Mouse (Mus musculus) kidney, postnatal 0 days (tissue): Measurements from ENCODE around the gene Slc26a8. TPM values are rescaled to one million over a fixed set of nuclear protein-coding genes. Genes with fewer than 3 reads are reported as not detected.

Experiments
- ATAC-seq: fragments of 200-750 bp; cut with Nextera tagmentation; replicated peaks from 2 replicates; pipeline ENCODE4 v1.8.0; 2017; ENCODE audit warnings: low read depth, moderate number of reproducible peaks, moderate TSS enrichment, moderate library complexity; ENCODE audit not compliant: low FRiP score
- DNase-seq: peaks from one replicate; pipeline ENCODE4 v3.0.0-alpha.2; 2016; ENCODE audit warnings: low spot score
- H3K27ac ChIP-seq: fragments of 300-500 bp; sonication (generic); 2 replicates; pipeline ENCODE4 v1.5.1; 2014; ENCODE audit warnings: mild to moderate bottlenecking
- H3K27me3 ChIP-seq: fragments of 300-500 bp; sonication (generic); 2 replicates; pipeline ENCODE4 v1.6.1; 2014; ENCODE audit warnings: low read length, mixed read lengths; ENCODE audit not compliant: insufficient read depth
- H3K36me3 ChIP-seq: fragments of 300-500 bp; sonication (generic); 2 replicates; pipeline ENCODE4 v1.6.1; 2014; ENCODE audit warnings: low read length, mixed read lengths; ENCODE audit not compliant: insufficient read depth
- H3K4me1 ChIP-seq: fragments of 300-500 bp; sonication (generic); replicated peaks from 2 replicates; pipeline ENCODE4 v1.6.1; 2014; ENCODE audit warnings: antibody characterized with exemption, low read length, mixed read lengths; ENCODE audit not compliant: insufficient read depth
- H3K4me2 ChIP-seq: fragments of 300-500 bp; sonication (generic); 2 replicates; pipeline ENCODE4 v1.6.1; 2014; ENCODE audit warnings: mild to moderate bottlenecking, low read length, moderate library complexity, mixed read lengths
- H3K4me3 ChIP-seq: fragments of 300-500 bp; sonication (generic); replicated peaks from 2 replicates; pipeline ENCODE4 v1.5.1; 2014; ENCODE audit warnings: low read depth, low read length
- H3K9ac ChIP-seq: fragments of 300-500 bp; sonication (generic); 2 replicates; pipeline ENCODE4 v1.6.1; 2014; ENCODE audit warnings: low read depth, low read length
- H3K9me3 ChIP-seq: fragments of 300-500 bp; sonication (generic); replicated peaks from 2 replicates; pipeline ENCODE4 v1.6.1; 2016; ENCODE audit warnings: low read length, inconsistent platforms, mixed read lengths
- CTCF ChIP-seq: IDR thresholded peaks from 2 replicates; pipeline ENCODE4 v1.5.1; 2016; ENCODE audit warnings: antibody characterized with exemption, low read depth, mild to moderate bottlenecking, moderate library complexity
- WGBS: fragments of 180-500 bp; shearing (Covaris S2); extraction: QIAGEN DNeasy Blood & Tissue Kit; methylation state at CpG from one replicate; pipeline ENCODE4 v1.1.7; 2014; 5-methylcytosine and 5-hydroxymethylcytosine counted together
- polyA plus RNA-seq: library from polyadenylated mRNA; unstranded; fragments of >200 nt; fragmentation: Nextera tagmentation; extraction: Ambion mirVana; gene quantifications from 2 replicates; pipeline ENCODE4 v1.2.1, GENCODE M21; 2015

Slc26a8 gene
- polyA plus RNA-seq, 1 experiment from 2014 or later, result 0.76 TPM

DNA sequence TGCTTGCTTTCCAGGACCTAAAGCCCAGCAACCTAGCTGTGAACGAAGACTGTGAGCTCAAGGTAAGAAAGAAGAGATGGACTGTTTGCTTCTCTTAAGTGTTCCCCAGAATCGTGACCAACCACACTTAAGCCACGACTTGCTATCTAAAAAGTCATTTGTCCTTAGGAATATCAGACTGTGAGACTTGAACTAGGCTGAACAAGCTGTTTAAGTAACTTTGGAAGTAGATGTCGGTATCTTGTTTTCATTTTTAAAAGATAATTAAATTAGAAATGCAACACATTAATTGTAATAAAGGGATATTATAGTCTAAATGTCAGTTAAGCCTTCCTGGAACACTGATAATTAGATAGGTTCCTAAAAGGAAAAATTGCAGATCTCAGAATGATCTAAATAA is 35.8 kb upstream of the Slc26a8 start, which contains the start of gene AC170998.1:
Gene AC170998.1 (plus strand): TSS at position 301 of the 400 bp plus-strand sequence.
- 95% methylated on average over 4 of the region's 4 CpGs for WGBS
- Histone ChIP-seq H3K9me3 (no peaks in the 10 kb centered on the region), H3K4me3 (no peak within 1 kb of the TSS), H3K27me3 (no peaks in the 10 kb centered on the region), H3K9ac (no peak within 1 kb of the TSS), H3K4me2 (no peak within 1 kb of the TSS), H3K27ac (no peak within 1 kb of the TSS), H3K4me1 (no peaks in the 10 kb centered on the region), H3K36me3 (peaks cover 45% of the 10 kb centered on the region)
- TF ChIP-seq CTCF, result no peak
- DNase-seq, result no peak
- no peak for ATAC-seq

DNA sequence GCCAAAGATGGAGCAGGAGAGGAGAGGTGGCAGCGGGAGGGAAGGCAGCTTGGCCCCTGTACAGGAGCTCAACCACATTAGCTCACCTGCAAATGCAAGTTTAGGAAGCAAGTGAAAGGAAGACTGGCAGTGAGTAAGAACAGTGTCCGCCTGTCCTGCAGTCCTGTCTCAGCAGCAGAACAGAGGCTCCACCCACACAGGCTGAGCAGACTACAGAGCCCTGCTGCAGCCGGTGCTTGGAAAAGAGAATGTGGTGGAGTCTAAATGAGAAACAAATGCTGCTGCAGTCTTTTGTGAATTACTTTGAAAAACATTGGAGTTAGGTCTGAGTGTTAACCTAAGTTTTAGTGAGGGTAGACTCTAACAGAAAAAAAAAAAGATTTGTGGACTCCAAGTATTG is 27.5 kb upstream of the Slc26a8 start:
- Histone ChIP-seq H3K4me3 (no peak overlapping the region), H3K4me2 (no peak overlapping the region), H3K9ac (no peak overlapping the region), H3K27me3 (no peaks in the 10 kb centered on the region), H3K9me3 (no peaks in the 10 kb centered on the region), H3K36me3 (peaks cover 46% of the 10 kb centered on the region; the same call in 1 of the 2 replicates), H3K4me1 (no peaks in the 10 kb centered on the region), H3K27ac (no peak overlapping the region)
- DNase-seq (no peak), ATAC-seq (no peak)
- WGBS, result 76% methylated on average over 3 of the region's 3 CpGs
- no peak for TF ChIP-seq CTCF

GRCm38 (mm10) chr17:28715832-28716548 is 26.0 kb upstream of the Slc26a8 start:
- 80% methylated on average over 7 of the region's 7 CpGs for WGBS
- DNase-seq, result no peak
- Histone ChIP-seq H3K4me3 (no peak overlapping the region), H3K36me3 (peaks cover 45% of the 10 kb centered on the region; the same call in 1 of the 2 replicates), H3K27me3 (no peaks in the 10 kb centered on the region), H3K9ac (no peak overlapping the region), H3K4me1 (peaks cover 6% of the 10 kb centered on the region; the same call in 1 of the 2 replicates), H3K27ac (no peak overlapping the region), H3K4me2 (no peak overlapping the region), H3K9me3 (no peaks in the 10 kb centered on the region)
- TF ChIP-seq CTCF, result no peak
- no peak for ATAC-seq

GRCm38 (mm10) chr17:28714006-28714405 is 24.0 kb upstream of the Slc26a8 start:
- Histone ChIP-seq H3K4me1 (peaks cover 10% of the 10 kb centered on the region; the same call in 1 of the 2 replicates), H3K4me3 (no peak overlapping the region), H3K9me3 (no peaks in the 10 kb centered on the region), H3K27ac (no peak overlapping the region), H3K9ac (no peak overlapping the region), H3K27me3 (no peaks in the 10 kb centered on the region), H3K4me2 (no peak overlapping the region), H3K36me3 (peaks cover 31% of the 10 kb centered on the region; the same call in 1 of the 2 replicates)
- DNase-seq (no peak), ATAC-seq (no peak)
- TF ChIP-seq CTCF, result no peak
- WGBS, result 96% methylated on average over 3 of the region's 3 CpGs

DNA sequence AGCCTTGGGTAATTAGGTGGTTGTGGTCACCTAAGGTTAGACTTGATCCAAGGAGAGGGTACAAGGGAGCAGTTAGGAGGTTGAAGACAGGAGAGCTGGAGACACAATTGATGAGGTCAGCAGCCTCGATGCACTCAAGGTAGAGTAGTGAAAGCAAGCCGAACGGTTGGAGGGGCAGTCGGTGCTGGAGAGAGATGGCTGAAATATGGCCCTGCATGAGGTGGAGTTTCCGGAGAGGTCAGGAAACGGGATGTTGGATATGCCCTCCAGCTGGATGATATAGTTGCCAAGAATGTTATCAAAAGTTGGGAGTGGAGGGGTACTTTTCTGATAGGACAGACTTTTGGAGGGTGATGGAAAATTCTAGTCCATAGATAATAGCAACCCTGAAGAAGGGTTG is 22.3 kb upstream of the Slc26a8 start:
- no peak overlapping the region for H3K9ac ChIP-seq
- H3K36me3 ChIP-seq, result peaks cover 23% of the 10 kb centered on the region; the same call in 1 of the 2 replicates
- no peaks in the 10 kb centered on the region for H3K9me3 ChIP-seq
- H3K27ac ChIP-seq, result peak overlapping the region; percentile 77; the same call in 1 of the 2 replicates
- TF ChIP-seq CTCF, result no peak
- peak overlapping the region; percentile 14; the same call in 1 of the 2 replicates for H3K4me2 ChIP-seq
- no peak for ATAC-seq
- H3K4me3 ChIP-seq, result no peak overlapping the region
- 30% methylated on average over 6 of the region's 6 CpGs for WGBS
- H3K4me1 ChIP-seq, result peaks cover 10% of the 10 kb centered on the region; the same call in 1 of the 2 replicates
- no peaks in the 10 kb centered on the region for H3K27me3 ChIP-seq
- DNase-seq, result no peak

DNA sequence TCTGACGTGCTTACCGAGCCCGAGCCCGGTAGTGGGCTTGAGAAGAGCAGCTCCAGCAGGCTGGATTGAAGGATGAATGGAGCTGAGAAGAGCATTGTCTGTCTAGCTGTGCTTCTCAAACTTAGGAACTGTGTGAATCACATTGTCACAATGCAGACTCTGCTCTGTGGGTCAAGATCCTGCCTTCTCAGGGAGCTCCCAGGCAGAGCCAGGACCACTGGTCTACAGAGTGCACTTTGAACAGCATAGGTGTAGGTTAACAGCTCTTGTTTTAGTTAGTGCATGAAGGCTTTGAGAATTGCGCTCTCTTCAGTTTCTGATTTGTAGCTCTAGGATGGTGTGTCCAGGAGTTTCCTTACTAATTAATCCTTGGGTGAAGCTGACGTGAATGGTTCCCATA is 21.2 kb upstream of the Slc26a8 start:
- H3K27me3 ChIP-seq, result no peaks in the 10 kb centered on the region
- H3K4me2 ChIP-seq, result no peak overlapping the region
- H3K4me1 ChIP-seq, result peaks cover 10% of the 10 kb centered on the region; the same call in 1 of the 2 replicates
- WGBS, result 76% methylated on average over 6 of the region's 6 CpGs
- no peak overlapping the region for H3K9ac ChIP-seq
- H3K4me3 ChIP-seq, result no peak overlapping the region
- ATAC-seq (peak; percentile 88), DNase-seq (no peak)
- peak overlapping the region; percentile 47; the same call in 1 of the 2 replicates for H3K27ac ChIP-seq
- H3K36me3 ChIP-seq, result peaks cover 16% of the 10 kb centered on the region; the same call in 1 of the 2 replicates
- TF ChIP-seq CTCF, result no peak
- H3K9me3 ChIP-seq, result no peaks in the 10 kb centered on the region
